Mouse (Mus musculus): Measurements from ENCODE around the gene Opa3.
"Not testable (repeated sequence)": the region's sequence is repeated elsewhere in the genome, so short reads cannot be mapped to it uniquely, and the experiment has no call there.

The Opa3 gene

DNA sequence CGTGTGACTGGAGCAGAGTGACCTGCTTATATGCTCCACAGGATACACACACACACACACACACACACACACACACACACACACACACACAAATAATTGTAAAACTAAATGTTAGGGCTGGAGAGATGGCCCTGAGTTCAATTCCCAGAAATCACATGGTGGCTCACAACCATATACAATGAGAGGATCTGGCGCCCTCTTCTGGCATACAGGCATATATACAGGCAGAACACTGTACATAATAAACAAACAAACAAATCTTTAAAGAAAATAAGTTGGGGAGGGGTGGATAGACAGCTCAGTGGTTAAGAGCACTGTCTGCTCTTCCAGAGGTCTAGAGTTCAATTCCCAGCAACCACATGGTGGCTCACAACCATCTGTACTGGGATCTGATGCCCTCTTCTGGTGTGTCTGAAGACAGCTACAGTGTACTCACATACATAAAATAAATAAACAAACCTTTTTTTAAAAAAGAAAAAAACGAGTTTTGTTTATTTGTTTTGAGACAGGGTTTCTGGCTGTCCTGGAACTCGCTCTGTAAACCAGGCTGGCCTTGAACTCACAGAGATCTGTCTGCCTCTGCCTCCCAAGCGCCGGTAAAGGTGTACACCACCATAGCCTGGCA is 53.7 kb downstream of the Opa3 start:
- DNase-seq (ENCODE audit: low spot score): not testable (repeated sequence)

DNA sequence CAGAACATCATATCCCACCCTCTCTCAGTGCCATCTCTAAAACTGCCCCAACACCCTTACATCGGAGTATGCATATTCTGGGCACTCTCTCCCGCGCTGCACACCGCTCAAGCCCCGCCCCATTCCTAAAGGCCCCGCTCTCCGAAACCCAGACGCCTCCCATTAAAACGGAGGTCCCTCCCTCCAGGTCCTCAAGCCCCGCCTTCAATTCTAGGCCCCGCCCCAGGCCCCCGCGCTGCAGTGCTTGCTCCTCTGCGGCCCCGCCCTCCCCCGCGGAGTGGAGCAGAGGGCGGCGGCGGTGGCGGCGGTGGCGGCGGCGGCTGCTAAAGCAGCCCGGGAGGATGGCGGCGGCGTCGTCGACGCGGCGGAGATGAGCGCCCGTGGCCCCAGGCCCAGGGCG is 54.3 kb downstream of the Opa3 start, which contains the start of gene Rtn2:
Gene Rtn2, plus strand, starts transcription at position 240 of the 400 bp plus-strand sequence.
- peak; percentile 88 for DNase-seq (ENCODE audit: low spot score)

DNA sequence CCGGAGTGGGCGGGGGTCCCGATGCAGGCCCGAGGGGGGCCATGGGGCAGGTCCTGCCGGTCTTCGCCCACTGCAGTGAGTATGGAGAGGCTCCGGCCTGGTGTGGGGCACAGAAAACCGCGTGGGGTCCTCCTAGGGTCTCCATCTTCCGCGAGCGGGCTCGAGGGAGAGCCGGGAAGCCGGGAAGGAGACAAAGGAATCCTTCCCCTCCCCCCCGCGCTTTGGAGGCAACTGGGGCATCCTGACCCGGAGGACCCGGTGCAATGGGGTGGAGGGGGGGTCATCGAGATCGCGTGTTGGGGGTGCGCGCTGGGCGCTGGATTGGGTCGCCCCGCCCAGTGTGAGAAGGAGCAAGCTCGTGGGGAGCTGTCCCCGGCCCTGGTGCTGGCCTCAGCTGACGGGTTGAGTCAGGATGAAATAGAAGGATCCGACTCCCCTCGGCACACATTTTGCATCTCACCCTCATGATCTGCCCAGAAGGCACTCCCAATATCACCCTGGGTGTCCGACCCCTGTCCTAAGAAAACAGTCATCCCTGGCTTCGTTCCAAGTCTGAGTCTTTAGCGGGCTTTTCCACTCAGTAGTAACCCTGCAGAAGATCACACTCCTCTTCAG is 54.8 kb downstream of the Opa3 start:
- DNase-seq (ENCODE audit: low spot score): peak; percentile 62

DNA sequence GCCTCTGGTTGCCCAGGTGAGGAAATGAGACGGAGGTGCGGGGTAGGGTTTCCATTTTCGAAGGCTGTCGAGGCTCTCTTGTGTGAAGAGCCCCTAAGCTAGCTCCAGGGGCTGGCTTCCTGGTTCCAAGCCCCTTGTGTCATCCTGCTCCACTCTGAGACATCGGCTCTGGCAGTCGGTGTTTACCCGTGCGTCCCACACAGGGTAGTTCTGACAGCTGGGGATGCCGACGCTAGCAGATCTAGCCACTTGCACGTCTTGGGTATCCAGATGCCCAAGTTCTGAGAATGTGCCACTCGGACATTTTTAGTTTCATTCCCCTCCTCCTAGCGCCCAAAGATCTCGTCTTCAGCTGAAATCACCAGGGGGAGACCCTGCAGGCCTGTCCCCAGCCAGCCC is 55.3 kb downstream of the Opa3 start:
- no peak for DNase-seq (ENCODE audit: low spot score)

DNA sequence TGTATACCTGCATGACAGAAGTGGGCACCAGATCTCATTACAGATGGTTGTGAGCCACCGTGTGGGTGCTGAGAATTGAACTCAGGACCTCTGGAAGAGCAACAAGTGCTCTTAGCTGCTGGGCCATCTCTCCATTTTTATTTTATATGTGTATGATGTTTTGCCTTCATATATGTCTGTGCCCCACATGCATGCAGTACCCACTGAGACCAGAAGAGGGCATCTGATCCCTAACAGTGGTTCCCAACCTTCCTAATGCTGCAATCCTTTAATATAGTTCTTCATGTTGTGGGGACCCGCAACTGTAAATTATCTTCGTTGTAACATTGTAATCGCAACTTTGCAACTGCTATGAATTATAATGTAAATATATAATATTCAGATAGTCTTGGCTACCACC is 56.6 kb downstream of the Opa3 start:
- DNase-seq (ENCODE audit: low spot score): no peak

DNA sequence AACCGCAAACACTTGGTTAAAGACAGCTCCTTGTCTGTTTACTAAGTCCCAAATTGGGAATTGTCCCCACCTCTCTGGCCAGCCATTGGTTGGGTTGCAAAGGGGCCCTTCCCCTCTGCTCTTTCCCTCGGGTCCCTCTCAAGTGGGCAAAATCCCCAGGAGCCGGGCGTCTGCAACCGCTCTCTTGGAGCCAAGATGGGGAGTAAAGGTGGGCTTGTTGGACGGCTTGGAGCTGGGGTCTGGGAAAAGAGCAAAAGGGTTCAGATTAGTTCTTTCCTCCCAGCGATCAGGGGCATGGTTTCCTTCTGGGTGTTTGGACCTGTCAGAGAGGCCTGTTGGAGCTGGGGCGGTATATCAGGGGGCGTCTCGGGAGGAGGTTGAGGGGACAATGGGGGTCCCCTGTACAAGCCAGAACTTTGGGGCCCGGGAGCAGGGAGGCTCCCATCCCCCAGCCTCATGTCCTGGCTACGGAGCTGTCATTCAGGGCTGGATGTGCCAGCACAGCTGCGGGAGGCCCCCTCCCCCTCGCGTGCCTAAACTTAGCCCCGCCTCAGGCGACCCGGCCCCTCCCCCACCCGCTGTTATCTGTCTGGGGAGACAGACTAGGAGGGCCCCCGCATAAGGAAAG is 62.9 kb downstream of the Opa3 start:
- DNase-seq (ENCODE audit: low spot score): peak; percentile 45

DNA sequence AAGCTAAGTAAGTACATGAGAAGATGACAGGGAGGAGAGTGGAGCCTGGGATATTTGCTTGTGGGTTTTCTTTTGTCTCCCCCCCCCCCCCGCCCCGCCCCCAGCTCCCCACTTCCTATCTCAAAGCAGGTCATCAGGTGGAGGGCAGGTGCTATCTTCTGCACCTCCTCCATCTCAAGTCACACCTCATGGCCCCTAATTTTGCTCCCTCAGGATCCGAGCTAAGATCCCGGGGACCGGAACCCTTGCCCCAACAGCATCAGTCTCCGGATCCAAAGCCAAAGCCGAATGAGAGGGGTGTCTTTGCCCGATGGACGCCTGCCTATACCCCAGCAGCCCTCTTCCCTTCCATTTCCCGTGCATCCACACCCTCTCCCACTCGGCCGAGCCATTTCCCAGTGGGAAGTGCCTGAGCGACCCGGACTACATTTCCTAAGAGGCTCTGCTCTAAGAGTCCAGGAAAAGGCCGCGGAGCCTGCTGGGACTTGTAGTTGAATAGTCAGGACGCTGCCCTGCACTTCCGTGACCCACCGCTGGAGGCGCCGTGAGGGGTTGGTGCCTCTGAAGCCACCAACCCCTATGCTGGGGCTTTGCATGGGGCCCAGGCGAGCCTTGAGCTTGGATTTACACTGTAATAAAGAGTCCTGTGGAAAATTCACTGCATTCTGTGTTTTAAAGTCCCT is 67.5 kb downstream of the Opa3 start:
- peak; percentile 85 for DNase-seq (ENCODE audit: low spot score)

DNA sequence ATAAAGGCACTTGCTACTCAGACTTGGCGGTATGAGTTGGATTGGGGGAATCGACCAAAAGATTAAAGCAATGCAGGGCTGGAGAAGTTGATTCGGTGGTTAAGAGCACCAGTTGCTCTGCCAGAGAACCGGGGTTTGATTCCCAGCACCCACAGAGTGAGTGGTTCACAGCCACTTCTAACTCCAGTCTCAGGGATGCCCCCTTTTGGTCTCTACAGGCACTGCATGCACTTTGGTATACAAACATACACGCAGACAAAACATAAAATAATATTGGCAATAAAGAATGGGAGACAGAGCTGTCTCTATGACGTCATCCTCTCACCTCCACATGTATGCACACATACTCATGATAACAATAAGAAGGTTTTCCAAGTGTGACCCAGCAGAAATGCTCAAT is 68.9 kb downstream of the Opa3 start:
- DNase-seq (ENCODE audit: low spot score): no peak

DNA sequence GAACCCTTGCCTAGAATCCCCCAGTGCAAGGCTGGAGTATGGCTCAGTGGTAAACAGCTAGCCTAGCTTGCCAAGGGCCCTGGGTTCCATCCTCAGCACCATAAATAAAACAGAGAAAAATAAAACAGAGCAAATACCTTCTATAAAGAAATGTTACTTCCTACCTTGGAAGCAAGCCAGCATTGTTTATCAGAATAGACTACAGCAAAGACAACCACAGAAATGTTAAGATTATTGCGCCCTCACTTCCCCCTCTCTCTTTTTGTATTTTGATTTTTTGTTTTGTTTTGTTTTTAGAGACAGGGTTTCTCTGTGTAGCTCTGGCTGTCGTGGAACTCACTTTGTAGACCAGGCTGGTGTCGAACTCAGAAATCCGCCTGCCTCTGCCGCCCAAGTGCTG is 69.7 kb downstream of the Opa3 start:
- no peak for DNase-seq (ENCODE audit: low spot score)

DNA sequence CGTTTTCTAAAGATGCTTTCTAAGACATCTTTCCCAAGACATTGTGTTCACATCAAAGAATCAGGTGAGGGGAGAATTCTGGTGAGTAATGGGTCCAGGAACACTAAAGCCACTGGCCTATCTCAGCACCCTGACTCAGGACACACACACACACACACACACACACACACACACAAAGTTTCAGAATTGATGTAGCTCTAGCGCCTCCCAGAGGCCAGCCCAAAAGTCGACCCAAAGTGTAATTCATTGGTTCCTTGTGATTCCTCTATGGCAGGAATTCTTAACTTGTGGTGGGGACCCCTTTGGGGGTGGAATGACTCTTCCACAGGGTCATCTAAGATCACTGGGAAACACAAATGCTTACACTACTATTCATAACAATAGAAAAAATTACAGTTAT is 71.1 kb downstream of the Opa3 start:
- DNase-seq (ENCODE audit: low spot score): no peak

DNA sequence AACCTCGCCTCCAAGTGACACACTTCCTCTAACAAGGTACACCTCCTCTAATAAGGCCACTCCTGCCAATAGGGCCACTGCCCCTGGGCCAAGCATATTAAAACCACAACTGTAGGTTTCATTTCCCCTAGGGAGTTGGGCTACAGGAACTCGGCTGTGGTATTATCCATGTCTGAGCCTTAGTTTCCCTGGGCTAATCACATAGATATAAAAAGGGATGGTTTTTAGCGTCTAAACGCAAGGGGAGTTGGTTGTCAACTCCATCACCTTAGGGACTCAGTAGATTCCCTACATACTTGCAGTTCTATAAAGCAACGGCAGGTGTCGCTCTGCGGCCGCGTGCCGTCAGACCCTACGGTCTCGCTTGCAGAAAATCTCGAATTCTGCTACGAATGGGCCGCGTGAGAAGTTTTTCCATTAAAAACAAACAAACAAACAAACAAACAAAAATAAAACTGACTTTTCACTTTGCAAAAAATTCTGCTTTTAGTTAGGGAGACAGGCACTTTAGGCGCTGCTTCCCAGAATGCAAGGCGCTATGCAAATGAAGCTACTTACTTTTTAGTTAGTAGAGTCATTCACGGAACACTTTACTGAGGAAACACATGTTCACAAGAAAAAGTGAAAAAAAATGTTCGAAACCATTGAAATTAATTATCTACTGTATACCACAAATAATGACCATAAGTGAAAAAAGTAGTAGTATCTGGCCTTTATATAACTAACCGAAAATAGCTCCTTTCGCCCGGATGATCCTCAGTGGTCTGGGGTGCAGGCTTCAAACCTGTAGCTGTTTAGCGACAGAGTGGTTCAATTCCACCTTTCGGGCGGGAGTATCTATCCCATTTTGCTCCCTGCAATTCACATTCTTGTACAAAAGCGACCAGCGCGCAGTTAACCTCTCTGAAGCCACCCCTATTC is 72.6 kb downstream of the Opa3 start:
- DNase-seq (ENCODE audit: low spot score): peak; percentile 78

DNA sequence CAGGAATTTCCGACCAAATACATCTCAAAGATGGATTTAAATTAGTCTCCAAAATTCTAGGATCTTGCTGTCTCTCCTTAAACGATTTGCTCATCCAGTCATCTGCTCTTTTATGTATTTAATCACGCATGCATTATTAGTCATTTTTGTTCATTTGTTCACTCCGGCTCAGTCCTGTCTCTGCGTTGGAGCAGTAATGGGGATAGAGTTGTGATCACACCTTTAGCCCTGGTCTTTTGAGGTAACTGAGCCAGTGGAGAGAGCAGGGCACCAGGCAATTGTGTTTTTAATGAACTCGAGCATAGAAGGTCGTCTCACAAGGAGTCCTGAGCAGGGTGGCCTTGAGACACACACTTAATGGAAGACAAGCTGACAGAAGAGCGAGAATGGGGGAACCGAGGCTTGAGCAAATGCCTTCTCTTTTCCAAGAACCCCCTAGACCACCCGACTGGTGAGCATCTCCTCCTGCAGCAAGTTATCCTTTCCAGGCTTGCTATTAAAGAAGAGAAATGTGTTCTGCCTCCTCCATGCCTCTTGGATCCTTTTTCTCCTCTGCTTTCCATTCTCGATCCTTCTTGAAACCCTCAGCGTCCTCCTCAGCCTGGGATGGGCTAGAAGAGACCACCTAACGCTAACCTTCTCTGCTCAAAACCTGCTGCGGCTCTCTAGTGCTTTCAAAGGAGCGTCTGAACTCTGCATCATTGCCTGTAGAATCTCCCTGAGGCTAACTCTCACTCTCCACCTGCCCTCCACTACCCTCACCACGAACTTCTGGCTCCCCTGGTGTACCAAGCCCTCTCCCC is 73.5 kb downstream of the Opa3 start:
- DNase-seq (ENCODE audit: low spot score): no peak

DNA sequence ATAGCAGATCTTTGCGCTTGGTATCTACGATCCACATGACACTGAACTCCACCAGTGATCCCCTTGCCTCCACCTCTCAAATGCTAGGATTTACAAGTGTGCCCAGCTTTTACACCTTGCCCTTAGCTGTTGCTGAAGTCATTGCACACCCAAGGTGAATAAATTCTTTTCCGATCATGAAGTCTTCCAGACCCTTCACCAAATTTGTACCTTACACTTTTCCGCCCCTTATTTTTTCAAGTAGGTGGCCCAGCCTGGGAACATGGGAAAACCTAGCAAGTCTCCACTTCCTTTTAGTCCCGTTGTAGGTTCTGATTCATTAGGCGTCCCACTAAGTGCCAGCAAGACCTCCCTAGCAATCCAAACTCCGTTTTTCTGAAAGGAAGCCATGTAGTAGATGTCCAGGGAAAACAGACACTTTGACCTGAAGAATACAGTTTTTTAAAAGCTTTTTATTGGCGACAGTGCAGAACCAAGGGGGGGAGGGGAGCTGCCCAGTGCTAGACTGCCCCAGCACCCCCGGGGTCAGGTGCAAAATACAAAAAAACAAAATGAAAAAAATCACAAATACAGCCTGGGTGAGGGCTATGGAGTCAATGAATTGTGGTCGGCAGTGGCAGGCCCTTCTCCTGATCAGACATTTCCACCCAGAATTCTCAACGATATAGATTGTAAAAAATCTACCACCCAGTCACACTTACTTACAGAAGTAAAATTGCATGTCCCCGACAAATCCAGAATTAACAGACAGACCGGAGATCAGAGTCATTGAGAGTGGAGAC is 74.3 kb downstream of the Opa3 start:
- no peak for DNase-seq (ENCODE audit: low spot score)

DNA sequence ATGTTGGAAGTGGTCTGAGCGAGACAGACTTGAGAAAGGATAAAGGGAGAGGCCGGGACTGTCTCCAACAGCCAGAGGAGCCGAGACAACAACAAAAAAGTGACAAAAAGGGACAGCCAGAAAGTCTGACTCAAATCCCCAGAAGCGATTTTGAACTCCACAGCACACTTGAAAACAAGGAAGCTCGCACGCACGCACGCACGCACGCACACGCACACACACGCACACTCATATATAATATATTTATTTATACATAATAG is 74.8 kb downstream of the Opa3 start:
- DNase-seq (ENCODE audit: low spot score): no peak

DNA sequence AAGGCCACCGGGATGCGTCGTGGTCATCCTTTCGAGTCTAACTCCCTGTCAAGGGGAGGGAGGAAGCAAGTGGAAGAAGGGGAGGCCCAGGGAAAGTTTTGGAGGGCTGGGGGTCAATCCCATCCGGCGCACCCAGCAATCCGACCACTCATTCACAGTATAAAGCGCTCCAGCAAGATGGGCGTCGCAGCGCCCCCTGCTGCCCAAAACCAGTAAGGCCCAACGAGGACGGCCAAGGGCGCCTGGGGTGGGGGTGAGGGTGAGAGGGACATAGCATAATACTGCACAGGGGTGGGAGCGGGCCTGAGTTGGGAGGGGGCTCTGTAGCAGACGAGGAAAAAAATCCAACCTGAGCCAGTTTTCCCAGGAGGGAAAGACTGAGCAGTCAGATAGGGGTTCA is 75.6 kb downstream of the Opa3 start:
- DNase-seq (ENCODE audit: low spot score): no peak

DNA sequence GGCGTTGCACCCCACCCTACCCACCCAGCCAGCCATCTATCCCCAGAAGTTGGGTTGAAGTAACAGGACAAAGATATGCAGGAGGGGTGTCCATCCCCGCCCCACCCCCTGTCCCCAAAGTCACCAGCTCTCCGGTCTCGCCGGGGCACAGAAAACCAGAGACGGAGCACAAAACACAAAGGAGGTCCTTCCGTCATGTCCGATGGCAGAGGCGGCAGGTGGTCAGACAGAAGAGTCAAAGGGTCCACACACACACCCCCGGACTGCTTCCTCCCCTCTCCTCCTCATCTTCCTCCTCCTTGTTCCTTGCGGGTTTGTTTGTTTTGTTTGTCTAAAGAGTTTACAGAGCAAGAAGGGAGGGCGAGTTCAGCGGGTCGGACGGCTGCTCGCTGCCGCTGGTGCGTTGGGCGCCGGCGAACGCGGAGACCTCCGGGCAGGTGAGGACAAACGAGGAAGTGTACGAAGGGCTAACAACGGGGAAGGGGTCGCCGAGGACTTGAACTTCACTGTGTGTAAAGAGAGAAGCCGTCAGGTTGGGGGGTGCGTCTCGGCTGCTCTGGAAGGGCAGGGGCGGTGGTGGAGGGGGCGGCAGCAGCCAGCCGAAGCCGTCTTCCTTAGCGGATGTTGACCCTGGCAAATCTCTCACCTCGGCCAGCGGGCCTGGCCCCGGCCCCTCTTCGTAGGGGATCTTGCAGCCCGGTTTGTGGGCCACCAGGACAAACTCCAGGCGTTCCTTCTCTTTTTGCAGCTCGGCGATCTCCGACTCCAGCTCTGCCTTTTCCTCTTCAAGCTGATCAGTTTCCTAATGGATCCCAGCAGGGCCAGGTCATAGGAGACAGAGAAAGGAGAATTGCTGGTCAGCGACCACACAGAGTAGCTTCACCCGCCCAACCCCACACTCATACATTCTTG is 76.6 kb downstream of the Opa3 start:
- no peak for DNase-seq (ENCODE audit: low spot score)

DNA sequence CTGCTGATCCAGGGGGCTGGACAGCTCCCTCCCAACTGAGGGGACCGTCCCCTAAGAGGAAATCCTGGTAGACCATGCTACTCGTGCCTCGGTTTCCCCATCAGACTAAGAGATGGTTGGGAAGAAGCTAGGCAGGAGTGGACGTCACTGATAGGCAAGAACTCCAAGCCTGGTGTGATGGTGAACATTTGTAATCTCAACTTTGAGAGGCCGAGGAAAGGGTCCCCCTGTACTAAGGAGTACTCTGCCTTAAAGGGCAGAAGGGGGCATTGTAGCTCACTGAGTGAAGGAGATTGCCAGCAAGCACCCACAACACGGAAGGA is 77.2 kb downstream of the Opa3 start:
- DNase-seq (ENCODE audit: low spot score): no peak

Measured in yolk sac, embryonic 10.5 days (tissue).